Mouse (Mus musculus) large intestine, adult 2 months (tissue): Measurements from ENCODE around the gene Bloc1s3. TPM values are rescaled to one million over a fixed set of nuclear protein-coding genes. Genes with fewer than 3 reads are reported as not detected.

Experiments
- DNase-seq: peaks from one replicate; pipeline ENCODE4 v3.0.0-alpha.2; 2012; ENCODE audit warnings: low read depth, low spot score
- WGBS: fragments of 180-500 bp; shearing (Covaris S2); methylation state at CpG from one replicate; pipeline ENCODE4 v1.1.7; 2018; 5-methylcytosine and 5-hydroxymethylcytosine counted together
- polyA plus RNA-seq: library from polyadenylated mRNA; depleted of rRNA; stranded (reverse); fragments of >200 nt; gene quantifications from 2 replicates; pipeline ENCODE4 v1.2.3, GENCODE M21; 2012

Bloc1s3 gene
- polyA plus RNA-seq, 1 experiment, result 8.3 TPM

- no peak for DNase-seq
- 3% methylated on average over 26 of the region's 26 CpGs for WGBS
Observed at GRCm38 (mm10) chr7:19491731-19492130, 16.4 kb downstream of the Bloc1s3 start.

GRCm38 (mm10) chr7:19489525-19489924 is 18.6 kb downstream of the Bloc1s3 start:
- WGBS, result 15% methylated on average over 31 of the region's 31 CpGs
- DNase-seq, result no peak

- 82% methylated on average over 7 of the region's 7 CpGs for WGBS
- no peak for DNase-seq
Observed at GRCm38 (mm10) chr7:19486549-19486948, 21.6 kb downstream of the Bloc1s3 start.

GRCm38 (mm10) chr7:19485488-19485887 is 22.7 kb downstream of the Bloc1s3 start:
- WGBS, result 71% methylated on average over 1 of the region's 1 CpGs

GRCm38 (mm10) chr7:19483281-19483680 is 24.9 kb downstream of the Bloc1s3 start:
- no peak for DNase-seq
- WGBS, result 81% methylated on average over 8 of the region's 8 CpGs

More at GRCm38 (mm10) chr7:19485488-19485887, 22.7 kb downstream of the Bloc1s3 start:
- DNase-seq, result no peak

- no peak for DNase-seq
- WGBS, result 36% methylated on average over 14 of the region's 14 CpGs
Observed at GRCm38 (mm10) chr7:19477624-19478384, 30.4 kb downstream of the Bloc1s3 start.

GRCm38 (mm10) chr7:19477084-19477483 is 31.1 kb downstream of the Bloc1s3 start:
- 44% methylated on average over 2 of the region's 2 CpGs for whole genome bisulfite sequencing
- no peak for DNase-seq

- no peak for DNase-seq
- under 1% methylated on average over 75 of the region's 89 CpGs for WGBS
Observed at GRCm38 (mm10) chr7:19473875-19474443, 34.2 kb downstream of the Bloc1s3 start.

- no peak for DNase-seq
Observed at GRCm38 (mm10) chr7:19472403-19472802, 35.8 kb downstream of the Bloc1s3 start.

GRCm38 (mm10) chr7:19470308-19470707 is 37.9 kb downstream of the Bloc1s3 start:
- DNase-seq, result no peak

More at GRCm38 (mm10) chr7:19472403-19472802, 35.8 kb downstream of the Bloc1s3 start:
- 43% methylated on average over 4 of the region's 4 CpGs for WGBS

GRCm38 (mm10) chr7:19469404-19469803 is 38.8 kb downstream of the Bloc1s3 start:
- DNase-seq, result no peak
- 34% methylated on average over 23 of the region's 23 CpGs for WGBS

More at GRCm38 (mm10) chr7:19470308-19470707, 37.9 kb downstream of the Bloc1s3 start:
- WGBS, result 31% methylated on average over 14 of the region's 14 CpGs

- 61% methylated on average over 12 of the region's 12 CpGs for WGBS
- DNase-seq, result no peak
Observed at GRCm38 (mm10) chr7:19468279-19468678, 39.9 kb downstream of the Bloc1s3 start.

- WGBS, result 20% methylated on average over 6 of the region's 6 CpGs
- no peak for DNase-seq
Observed at GRCm38 (mm10) chr7:19467638-19468037, 40.5 kb downstream of the Bloc1s3 start.

- DNase-seq, result no peak
- 49% methylated on average over 5 of the region's 5 CpGs for WGBS
Observed at GRCm38 (mm10) chr7:19466602-19467145, 41.5 kb downstream of the Bloc1s3 start.

- no peak for DNase-seq
- 28% methylated on average over 22 of the region's 22 CpGs for WGBS
Observed at GRCm38 (mm10) chr7:19464367-19465307, 43.5 kb downstream of the Bloc1s3 start.

- WGBS, result 49% methylated on average over 6 of the region's 6 CpGs
- no peak for DNase-seq
Observed at GRCm38 (mm10) chr7:19462884-19463381, 45.2 kb downstream of the Bloc1s3 start, which contains the start of gene Exoc3l2. Gene Exoc3l2 (plus strand): TSS chr7:19463331.

GRCm38 (mm10) chr7:19462443-19462842 is 45.7 kb downstream of the Bloc1s3 start:
- 82% methylated on average over 4 of the region's 4 CpGs for WGBS
- no peak for DNase-seq

- DNase-seq, result no peak
- WGBS, result 20% methylated on average over 6 of the region's 6 CpGs
Observed at GRCm38 (mm10) chr7:19461488-19461887, 46.7 kb downstream of the Bloc1s3 start.

- no peak for DNase-seq
- 39% methylated on average over 1 of the region's 1 CpGs for WGBS
Observed at GRCm38 (mm10) chr7:19460500-19460899, 47.7 kb downstream of the Bloc1s3 start.
